Mouse (Mus musculus) stomach, postnatal 0 days (tissue): Measurements from ENCODE around the gene Ptpra. TPM values are rescaled to one million over a fixed set of nuclear protein-coding genes. Genes with fewer than 3 reads are reported as not detected.
A peak's percentile ranks its signal among the peaks of the same experiment; 100 is the strongest.
"Not testable (repeated sequence)": the region's sequence is repeated elsewhere in the genome, so short reads cannot be mapped to it uniquely, and the experiment has no call there.

ENCODE experiments used
- ATAC-seq: fragments of 200-750 bp; cut with Nextera tagmentation; 2 replicates; pipeline ENCODE4 v1.8.0; 2017; ENCODE audit not compliant: low FRiP score, low TSS enrichment
- DNase-seq: peaks from one replicate; pipeline ENCODE4 v3.0.0-alpha.2; 2016; ENCODE audit warnings: low spot score
- H3K27ac ChIP-seq: fragments of 300-500 bp; sonication (generic); replicated peaks from 2 replicates; pipeline ENCODE4 v1.5.1; 2014; ENCODE audit warnings: mild to moderate bottlenecking, control low read depth
- H3K27me3 ChIP-seq: fragments of 300-500 bp; sonication (generic); 2 replicates; pipeline ENCODE4 v1.6.1; 2014; ENCODE audit warnings: low read length; ENCODE audit not compliant: control insufficient read depth, insufficient read depth
- H3K36me3 ChIP-seq: fragments of 300-500 bp; sonication (generic); 2 replicates; pipeline ENCODE4 v1.6.1; 2014; ENCODE audit warnings: low read length, mixed read lengths; ENCODE audit not compliant: control insufficient read depth, insufficient read depth
- H3K4me1 ChIP-seq: fragments of 300-500 bp; sonication (generic); replicated peaks from 2 replicates; pipeline ENCODE4 v1.6.1; 2014; ENCODE audit warnings: antibody characterized with exemption; ENCODE audit not compliant: control insufficient read depth, insufficient read depth
- H3K4me2 ChIP-seq: fragments of 300-500 bp; sonication (generic); replicated peaks from 2 replicates; pipeline ENCODE4 v1.6.1; 2014; ENCODE audit warnings: low read depth, mild to moderate bottlenecking, control low read depth, moderate library complexity
- H3K4me3 ChIP-seq: fragments of 300-500 bp; sonication (generic); 2 replicates; pipeline ENCODE4 v1.5.1; 2014; ENCODE audit warnings: low read depth, low read length, control low read depth
- H3K9ac ChIP-seq: fragments of 300-500 bp; sonication (generic); 2 replicates; pipeline ENCODE4 v1.6.1; 2014; ENCODE audit warnings: mild to moderate bottlenecking, low read length, control low read depth, mixed read lengths
- H3K9me3 ChIP-seq: fragments of 300-500 bp; sonication (generic); 2 replicates; pipeline ENCODE4 v1.6.1; 2016; ENCODE audit warnings: low read length; ENCODE audit not compliant: control insufficient read depth
- CTCF ChIP-seq: IDR thresholded peaks from 2 replicates; pipeline ENCODE4 v1.5.1; 2016; ENCODE audit warnings: antibody characterized with exemption, low read depth, mild to moderate bottlenecking, moderate library complexity
- EP300 ChIP-seq: optimal IDR thresholded peaks from 2 replicates; pipeline ENCODE3; 2016; ENCODE audit warnings: antibody characterized with exemption
- WGBS: fragments of 180-500 bp; shearing (Covaris S2); extraction: QIAGEN DNeasy Blood & Tissue Kit; methylation state at CpG from one replicate; pipeline ENCODE4 v1.1.7; 2014; 5-methylcytosine and 5-hydroxymethylcytosine counted together
- polyA plus RNA-seq: library from polyadenylated mRNA; unstranded; fragments of >200 nt; fragmentation: Nextera tagmentation; extraction: Ambion mirVana; gene quantifications from 2 replicates; pipeline ENCODE4 v1.2.1, GENCODE M21; 2015

Ptpra gene
- polyA plus RNA-seq, 1 experiment from 2014 or later = 45.1 TPM

- Histone ChIP-seq H3K4me3 (no peak overlapping the region), H3K9me3 (no peaks in the 10 kb centered on the region), H3K27ac (no peak overlapping the region), H3K4me2 (no peak overlapping the region), H3K27me3 (no peaks in the 10 kb centered on the region), H3K9ac (no peak overlapping the region), H3K4me1 (peaks cover 5% of the 10 kb centered on the region), H3K36me3 (no peaks in the 10 kb centered on the region)
- 55% methylated on average over 4 of the region's 4 CpGs for whole genome bisulfite sequencing
- peak; percentile 7 for DNase-seq
- ATAC-seq = no peak
- TF ChIP-seq EP300 (no peak), CTCF (no peak)
These were observed 46.9 kb downstream of the Ptpra start for GRCm38 (mm10) chr2:130496931-130497330.

- TF ChIP-seq CTCF = no peak
- TF ChIP-seq EP300 = no peak
- no peak for ATAC-seq
- Histone ChIP-seq H3K36me3 (no peaks in the 10 kb centered on the region), H3K27me3 (no peaks in the 10 kb centered on the region), H3K4me3 (no peak overlapping the region), H3K4me2 (no peak overlapping the region), H3K4me1 (peaks cover 5% of the 10 kb centered on the region), H3K9ac (no peak overlapping the region), H3K9me3 (no peaks in the 10 kb centered on the region), H3K27ac (no peak overlapping the region)
- WGBS = 33% methylated on average over 3 of the region's 3 CpGs
- no peak for DNase-seq
These were observed 49.5 kb downstream of the Ptpra start for GRCm38 (mm10) chr2:130499546-130499945.

- H3K9ac ChIP-seq = no peak overlapping the region
- H3K4me2 ChIP-seq = no peak overlapping the region
- peaks cover 5% of the 10 kb centered on the region for H3K4me1 ChIP-seq
- 71% methylated on average over 2 of the region's 2 CpGs for WGBS
- no peaks in the 10 kb centered on the region for H3K36me3 ChIP-seq
- no peak for DNase-seq
- no peaks in the 10 kb centered on the region for H3K27me3 ChIP-seq
- no peak overlapping the region for H3K27ac ChIP-seq
- H3K4me3 ChIP-seq = no peak overlapping the region
- H3K9me3 ChIP-seq = no peaks in the 10 kb centered on the region
- peak; percentile 45; the same call in 1 of the 2 replicates for ATAC-seq
- no peak for TF ChIP-seq CTCF
- no peak for TF ChIP-seq EP300
These were observed 51.5 kb downstream of the Ptpra start for GRCm38 (mm10) chr2:130501556-130501955.

GRCm38 (mm10) chr2:130511616-130512015, 61.5 kb downstream of the Ptpra start:
- not testable (repeated sequence) for DNase-seq, H3K27me3 ChIP-seq, H3K27ac ChIP-seq, H3K9me3 ChIP-seq, H3K4me3 ChIP-seq, H3K4me1 ChIP-seq, H3K4me2 ChIP-seq, H3K36me3 ChIP-seq, ATAC-seq, H3K9ac ChIP-seq
- 96% methylated on average over 4 of the region's 5 CpGs for WGBS

- no peak overlapping the region for H3K4me2 ChIP-seq
- H3K9me3 ChIP-seq = no peaks in the 10 kb centered on the region
- WGBS = 96% methylated on average over 8 of the region's 8 CpGs
- H3K36me3 ChIP-seq = peaks cover 6% of the 10 kb centered on the region; the same call in 1 of the 2 replicates
- no peak overlapping the region for H3K9ac ChIP-seq
- H3K4me1 ChIP-seq = no peaks in the 10 kb centered on the region
- ATAC-seq = no peak
- no peak overlapping the region for H3K4me3 ChIP-seq
- H3K27me3 ChIP-seq = no peaks in the 10 kb centered on the region
- no peak overlapping the region for H3K27ac ChIP-seq
- DNase-seq = no peak
- TF ChIP-seq CTCF = no peak
- no peak for TF ChIP-seq EP300
These were observed 63.8 kb downstream of the Ptpra start for GRCm38 (mm10) chr2:130513907-130514306.

- WGBS = 78% methylated on average over 5 of the region's 5 CpGs
- ATAC-seq (no peak), DNase-seq (no peak)
- Histone ChIP-seq H3K27me3 (no peaks in the 10 kb centered on the region), H3K4me1 (no peaks in the 10 kb centered on the region), H3K4me3 (no peak overlapping the region), H3K4me2 (no peak overlapping the region), H3K9me3 (no peaks in the 10 kb centered on the region), H3K27ac (no peak overlapping the region), H3K36me3 (peaks cover 13% of the 10 kb centered on the region; the same call in 1 of the 2 replicates), H3K9ac (no peak overlapping the region)
- TF ChIP-seq CTCF (no peak), EP300 (no peak)
These were observed 65.7 kb downstream of the Ptpra start for GRCm38 (mm10) chr2:130515791-130516190.
